Mouse (Mus musculus): Measurements from ENCODE around the gene Ehmt1.

- no peak for TF ChIP-seq POLR2A (IDR thresholded peaks at IDR 0.05; ENCODE audit: low read depth, low read length)
- no peak for TF ChIP-seq CTCF (IDR thresholded peaks at IDR 0.05; ENCODE audit: extremely low read depth, insufficient read length, insufficient replicate concordance, low read depth, low read length)
Measured at GRCm38 (mm10) chr2:24774832-24775231, 144.6 kb downstream of the Ehmt1 start.

Data from small intestine, adult 2 months (tissue).